Mouse (Mus musculus) brain, embryonic 14.5 days (tissue): Measurements from ENCODE around the gene Arel1. TPM values are rescaled to one million over a fixed set of nuclear protein-coding genes. Genes with fewer than 3 reads are reported as not detected.

Experiments used
- DNase-seq: peaks from one replicate; pipeline ENCODE4 v3.0.0-alpha.2; 2011; ENCODE audit warnings: low read depth
- CTCF ChIP-seq: fragments of 200-500 bp; IDR thresholded peaks from 2 replicates; pipeline ENCODE4 v1.5.1; 2012; ENCODE audit warnings: inconsistent platforms, mild to moderate bottlenecking, moderate library complexity, borderline replicate concordance; ENCODE audit not compliant: insufficient read depth, insufficient read length; ENCODE audit errors: extremely low read depth
- POLR2A ChIP-seq: fragments of 200-500 bp; IDR thresholded peaks from 2 replicates; pipeline ENCODE4 v1.6.1; 2012; ENCODE audit warnings: mild to moderate bottlenecking, inconsistent platforms, borderline replicate concordance; ENCODE audit not compliant: poor library complexity, insufficient read depth, insufficient read length, severe bottlenecking; ENCODE audit errors: extremely low read depth
- polyA plus RNA-seq: library from polyadenylated mRNA; depleted of rRNA; stranded (reverse); fragments of >200 nt; gene quantifications from 2 replicates; pipeline ENCODE4 v1.2.3, GENCODE M21; 2012

Gene Arel1
- polyA plus RNA-seq, 1 experiment = 60.9 TPM

- no peak for DNase-seq
- TF ChIP-seq POLR2A (no peak), CTCF (no peak)
Measured at GRCm38 (mm10) chr12:84918809-84919208, 51.9 kb downstream of the Arel1 start.

GRCm38 (mm10) chr12:84917799-84918198 lies 52.9 kb downstream of the Arel1 start:
- no peak for TF ChIP-seq POLR2A
- no peak for TF ChIP-seq CTCF
- no peak for DNase-seq

GRCm38 (mm10) chr12:84914959-84915358 lies 55.7 kb downstream of the Arel1 start:
- no peak for DNase-seq
- no peak for TF ChIP-seq POLR2A
- no peak for TF ChIP-seq CTCF

- peak; percentile 33 for DNase-seq
- no peak for TF ChIP-seq POLR2A
- TF ChIP-seq CTCF = no peak
Measured at GRCm38 (mm10) chr12:84912652-84913104, 58.0 kb downstream of the Arel1 start.

- DNase-seq = peak; percentile 52
- no peak for TF ChIP-seq POLR2A
- TF ChIP-seq CTCF = no peak
Measured at GRCm38 (mm10) chr12:84911640-84912039, 59.1 kb downstream of the Arel1 start.

- TF ChIP-seq CTCF = no peak
- no peak for TF ChIP-seq POLR2A
- no peak for DNase-seq
Measured at GRCm38 (mm10) chr12:84910066-84910465, 60.6 kb downstream of the Arel1 start.

- DNase-seq = peak; percentile 74
- TF ChIP-seq POLR2A (no peak), CTCF (no peak)
Measured at GRCm38 (mm10) chr12:84907627-84908480, 62.8 kb downstream of the Arel1 start.

- TF ChIP-seq POLR2A = no peak
- TF ChIP-seq CTCF = no peak
- DNase-seq = peak; percentile 32
Measured at GRCm38 (mm10) chr12:84907024-84907626, 63.6 kb downstream of the Arel1 start.

- TF ChIP-seq POLR2A (no peak), CTCF (no peak)
- no peak for DNase-seq
Measured at GRCm38 (mm10) chr12:84904399-84904798, 66.3 kb downstream of the Arel1 start.

- DNase-seq = no peak
- no peak for TF ChIP-seq CTCF
- TF ChIP-seq POLR2A = no peak
Measured at GRCm38 (mm10) chr12:84900317-84900716, 70.4 kb downstream of the Arel1 start.

- no peak for TF ChIP-seq CTCF
- no peak for TF ChIP-seq POLR2A
- no peak for DNase-seq
Measured at GRCm38 (mm10) chr12:84897322-84897721, 73.4 kb downstream of the Arel1 start.

- no peak for DNase-seq
- no peak for TF ChIP-seq POLR2A
- TF ChIP-seq CTCF = no peak
Measured at GRCm38 (mm10) chr12:84896235-84896634, 74.5 kb downstream of the Arel1 start.
